Mouse (Mus musculus): ENCODE data around the gene Naa35.
A peak's percentile ranks its signal among the peaks of the same experiment; 100 is the strongest.

Gene Naa35

GRCm38 (mm10) chr13:59639368-59640177 lies 54.5 kb downstream of the Naa35 start:
- DNase-seq (ENCODE audit: extremely low spot score): no peak

- DNase-seq (ENCODE audit: extremely low spot score): no peak
Observed at GRCm38 (mm10) chr13:59640178-59640440, 55.0 kb downstream of the Naa35 start.

GRCm38 (mm10) chr13:59642818-59643217 lies 57.8 kb downstream of the Naa35 start:
- no peak for DNase-seq (ENCODE audit: extremely low spot score)

- no peak for DNase-seq (ENCODE audit: extremely low spot score)
Observed at GRCm38 (mm10) chr13:59645491-59645890, 60.4 kb downstream of the Naa35 start.

GRCm38 (mm10) chr13:59646674-59647244 lies 61.7 kb downstream of the Naa35 start:
- peak; percentile 27 for DNase-seq (ENCODE audit: extremely low spot score)

GRCm38 (mm10) chr13:59647484-59647883 lies 62.4 kb downstream of the Naa35 start:
- DNase-seq (ENCODE audit: extremely low spot score): no peak

GRCm38 (mm10) chr13:59648598-59648997 lies 63.5 kb downstream of the Naa35 start:
- no peak for DNase-seq (ENCODE audit: extremely low spot score)

- DNase-seq (ENCODE audit: extremely low spot score): no peak
Observed at GRCm38 (mm10) chr13:59649781-59650180, 64.7 kb downstream of the Naa35 start.

- no peak for DNase-seq (ENCODE audit: extremely low spot score)
Observed at GRCm38 (mm10) chr13:59652651-59653050, 67.6 kb downstream of the Naa35 start.

- DNase-seq (ENCODE audit: extremely low spot score): no peak
Observed at GRCm38 (mm10) chr13:59653136-59653535, 68.1 kb downstream of the Naa35 start.

GRCm38 (mm10) chr13:59654465-59654864 lies 69.4 kb downstream of the Naa35 start:
- no peak for DNase-seq (ENCODE audit: extremely low spot score)

GRCm38 (mm10) chr13:59655718-59656315 lies 70.8 kb downstream of the Naa35 start:
- no peak for DNase-seq (ENCODE audit: extremely low spot score)

GRCm38 (mm10) chr13:59656316-59656832 lies 71.3 kb downstream of the Naa35 start:
- no peak for DNase-seq (ENCODE audit: extremely low spot score)

- DNase-seq (ENCODE audit: extremely low spot score): no peak
Observed at GRCm38 (mm10) chr13:59656975-59657388, 71.9 kb downstream of the Naa35 start.

- DNase-seq (ENCODE audit: extremely low spot score): no peak
Observed at GRCm38 (mm10) chr13:59657781-59658180, 72.7 kb downstream of the Naa35 start.

GRCm38 (mm10) chr13:59660371-59660770 lies 75.3 kb downstream of the Naa35 start:
- no peak for DNase-seq (ENCODE audit: extremely low spot score)

GRCm38 (mm10) chr13:59661387-59661786 lies 76.3 kb downstream of the Naa35 start:
- DNase-seq (ENCODE audit: extremely low spot score): no peak

GRCm38 (mm10) chr13:59661966-59662365 lies 76.9 kb downstream of the Naa35 start:
- no peak for DNase-seq (ENCODE audit: extremely low spot score)

GRCm38 (mm10) chr13:59663939-59664712 lies 79.1 kb downstream of the Naa35 start:
- DNase-seq (ENCODE audit: extremely low spot score): no peak

- DNase-seq (ENCODE audit: extremely low spot score): no peak
Observed at GRCm38 (mm10) chr13:59667763-59668162, 82.7 kb downstream of the Naa35 start.

- no peak for DNase-seq (ENCODE audit: extremely low spot score)
Observed at GRCm38 (mm10) chr13:59668501-59669093, 83.5 kb downstream of the Naa35 start.

- DNase-seq (ENCODE audit: extremely low spot score): no peak
Observed at GRCm38 (mm10) chr13:59669946-59670345, 84.9 kb downstream of the Naa35 start.
